Mouse (Mus musculus) brain, embryonic 14.5 days (tissue): Measurements from ENCODE around the gene Pigw. TPM values are rescaled to one million over a fixed set of nuclear protein-coding genes. Genes with fewer than 3 reads are reported as not detected.
"Not testable (repeated sequence)": the region's sequence is repeated elsewhere in the genome, so short reads cannot be mapped to it uniquely, and the experiment has no call there.

Source experiments
- DNase-seq: peaks from one replicate; pipeline ENCODE4 v3.0.0-alpha.2; 2011; ENCODE audit warnings: low read depth
- CTCF ChIP-seq: fragments of 200-500 bp; IDR thresholded peaks from 2 replicates; pipeline ENCODE4 v1.5.1; 2012; ENCODE audit warnings: inconsistent platforms, mild to moderate bottlenecking, moderate library complexity, borderline replicate concordance; ENCODE audit not compliant: insufficient read depth, insufficient read length; ENCODE audit errors: extremely low read depth
- POLR2A ChIP-seq: fragments of 200-500 bp; IDR thresholded peaks from 2 replicates; pipeline ENCODE4 v1.6.1; 2012; ENCODE audit warnings: mild to moderate bottlenecking, inconsistent platforms, borderline replicate concordance; ENCODE audit not compliant: poor library complexity, insufficient read depth, insufficient read length, severe bottlenecking; ENCODE audit errors: extremely low read depth
- polyA plus RNA-seq: library from polyadenylated mRNA; depleted of rRNA; stranded (reverse); fragments of >200 nt; gene quantifications from 2 replicates; pipeline ENCODE4 v1.2.3, GENCODE M21; 2012

Pigw gene
- polyA plus RNA-seq, 1 experiment: 5.3 TPM

DNA sequence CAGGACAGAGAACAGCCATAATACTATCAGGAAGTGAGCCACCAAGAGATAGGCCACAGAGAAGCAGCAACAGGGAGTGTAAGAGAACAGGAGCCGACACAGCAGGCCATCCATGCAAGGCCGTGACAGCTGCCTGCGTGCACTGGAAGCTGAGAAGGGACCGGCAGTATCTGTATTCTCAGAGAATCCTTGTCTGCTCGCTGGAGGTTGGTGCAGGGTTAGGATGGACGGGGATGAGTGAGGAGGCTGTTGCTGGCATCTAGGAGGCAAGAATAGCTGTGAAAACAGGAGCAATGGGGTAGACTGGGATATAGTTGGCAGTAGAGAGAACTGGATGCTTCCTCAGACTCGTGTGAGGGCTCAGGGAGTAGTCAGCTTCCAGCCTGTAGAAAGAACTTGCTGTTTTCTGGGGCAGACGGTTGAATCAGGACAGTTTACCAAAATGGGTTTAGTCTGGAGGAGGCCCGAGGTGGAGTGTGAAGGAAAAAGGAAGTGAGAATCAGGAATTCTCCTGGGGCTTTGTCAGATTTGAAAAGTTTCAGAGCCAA lies 24.6 kb upstream of the Pigw start:
- no peak for DNase-seq
- TF ChIP-seq CTCF (no peak), POLR2A (no peak)

DNA sequence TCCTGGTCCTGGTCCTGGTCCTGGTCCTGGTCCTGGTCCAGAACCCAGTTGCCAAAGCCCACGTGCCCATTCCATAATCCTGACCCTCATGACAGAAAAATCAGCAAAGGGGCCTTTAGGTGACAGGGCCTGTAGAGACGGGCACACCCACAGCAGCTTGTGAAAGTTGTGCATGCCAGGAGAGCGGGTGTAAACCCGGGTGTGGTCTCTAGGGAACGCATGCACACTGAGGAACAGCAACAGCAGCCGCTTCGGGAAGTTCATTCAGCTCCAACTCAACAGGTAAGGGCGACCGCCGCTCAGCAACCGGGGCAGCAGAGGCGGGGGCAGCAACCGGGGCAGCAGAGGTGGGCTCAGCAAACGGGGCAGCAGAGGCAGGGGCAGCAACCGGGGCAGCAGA lies 13.0 kb upstream of the Pigw start:
- no peak for TF ChIP-seq CTCF
- TF ChIP-seq POLR2A: no peak
- DNase-seq: no peak

DNA sequence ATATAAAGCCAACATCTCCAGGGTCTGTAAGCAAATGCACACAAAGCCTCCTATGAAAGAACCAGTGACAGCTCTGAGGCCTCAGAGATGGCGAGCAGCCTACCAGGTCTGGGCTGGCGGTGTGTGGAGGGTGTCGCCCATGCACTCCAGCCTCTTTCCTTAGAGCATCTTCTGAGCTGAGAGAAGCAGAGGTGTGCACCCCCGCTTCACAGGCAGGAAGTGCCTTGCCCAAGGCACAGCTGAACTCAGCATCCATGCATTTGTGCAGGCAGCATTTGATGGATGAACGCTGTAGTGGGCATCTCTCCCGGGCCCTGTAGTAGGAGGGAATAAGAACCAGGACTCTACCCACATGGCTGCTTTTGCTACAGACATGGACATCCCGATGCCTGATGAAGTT lies 11.6 kb upstream of the Pigw start:
- no peak for DNase-seq
- TF ChIP-seq CTCF (no peak), POLR2A (no peak)

DNA sequence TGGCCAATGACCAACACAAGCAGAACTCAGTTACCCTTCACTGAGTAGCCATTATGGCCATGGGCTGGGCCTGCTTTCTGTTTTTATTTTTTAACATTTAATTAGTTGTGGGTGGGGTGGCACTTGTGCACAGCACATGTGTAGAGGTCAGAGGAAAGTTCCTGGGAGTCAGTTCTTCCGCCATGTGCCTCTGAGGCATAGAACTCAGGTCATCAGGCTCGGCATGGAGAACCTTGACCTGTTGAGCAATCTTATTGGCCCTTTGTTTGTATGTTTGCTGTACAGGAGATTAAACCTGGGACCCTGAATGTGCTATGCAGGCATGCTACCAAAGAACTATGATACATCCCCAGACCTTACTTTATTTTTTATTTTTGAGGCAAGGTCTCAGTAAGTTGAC lies 9.4 kb upstream of the Pigw start:
- TF ChIP-seq POLR2A (no peak), CTCF (no peak)
- DNase-seq: no peak

DNA sequence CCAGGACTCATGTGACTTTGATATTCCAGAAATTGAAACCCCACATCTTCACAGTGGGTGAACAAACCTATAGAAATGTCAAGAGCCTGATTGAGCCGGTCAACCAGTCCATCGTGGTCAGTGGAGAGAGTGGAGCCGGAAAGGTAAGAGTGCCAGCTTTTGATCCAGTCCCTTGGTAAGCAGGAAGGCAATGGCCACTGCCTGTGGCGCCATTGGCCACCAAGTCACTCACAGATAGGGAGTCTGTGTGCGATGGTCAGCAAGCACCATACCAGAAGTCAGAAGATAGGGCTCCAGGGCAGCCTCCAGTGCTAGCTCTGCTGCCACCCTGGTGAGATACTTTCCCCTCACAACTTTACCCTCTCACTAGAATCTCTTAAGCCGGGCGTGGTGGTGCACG lies 7.9 kb upstream of the Pigw start:
- TF ChIP-seq POLR2A (no peak), CTCF (no peak)
- no peak for DNase-seq

DNA sequence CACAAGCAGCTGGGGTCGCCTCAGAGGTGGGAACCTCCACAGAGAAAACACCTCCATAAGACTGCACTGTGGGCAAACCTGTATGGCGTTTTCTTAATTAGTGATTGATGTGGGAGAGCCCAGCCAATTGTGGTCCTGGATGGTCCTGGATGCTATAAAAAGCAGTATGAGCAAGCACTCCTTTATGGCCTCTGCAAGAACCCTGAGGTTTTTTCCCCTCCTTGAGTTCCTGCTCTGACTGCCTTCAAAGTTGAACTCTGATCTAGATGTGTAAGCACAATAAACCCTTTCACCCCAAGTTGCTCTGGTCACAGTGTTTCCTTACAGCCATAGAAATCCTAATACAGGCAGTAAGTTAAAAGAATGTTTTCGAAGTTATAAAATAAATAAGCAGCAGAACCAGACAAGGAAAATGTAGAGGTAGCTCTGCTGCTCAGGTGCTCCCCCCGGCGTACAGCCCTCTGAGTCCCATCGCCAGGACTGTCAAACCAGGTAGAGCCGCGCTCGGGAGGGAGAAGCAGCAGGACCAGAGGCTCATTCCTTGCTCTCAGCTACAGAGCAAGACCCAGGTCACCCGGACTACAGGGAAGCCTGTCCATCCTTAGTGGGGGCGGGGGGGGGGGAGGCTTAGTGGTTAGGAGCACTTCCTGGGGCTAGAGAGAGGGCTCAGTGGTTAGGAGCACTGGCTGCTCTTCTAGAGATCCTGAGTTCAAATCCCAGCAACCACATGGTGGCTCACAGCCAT lies 6.9 kb upstream of the Pigw start:
- TF ChIP-seq CTCF: no peak
- no peak for TF ChIP-seq POLR2A
- DNase-seq: no peak

DNA sequence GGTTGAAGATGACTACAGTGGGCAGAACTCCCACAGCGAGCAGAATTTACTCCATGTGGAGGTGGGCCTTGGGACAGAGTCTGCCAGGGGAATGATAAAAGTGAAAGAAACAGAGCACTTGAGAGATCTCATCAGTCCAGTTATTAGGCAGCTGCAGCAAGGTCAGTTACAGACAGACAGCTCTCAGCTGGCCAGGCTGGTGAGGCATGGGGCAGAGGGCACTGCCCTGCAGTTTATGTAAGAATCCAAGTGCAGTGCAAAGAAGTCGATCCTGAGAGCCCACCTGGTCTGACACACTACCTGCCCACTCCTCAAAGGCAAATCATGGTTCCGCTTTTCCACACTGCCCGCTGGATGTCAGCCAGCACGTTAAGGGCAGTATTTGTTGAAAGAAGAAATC lies 6.2 kb upstream of the Pigw start:
- DNase-seq: no peak
- TF ChIP-seq POLR2A (no peak), CTCF (no peak)

DNA sequence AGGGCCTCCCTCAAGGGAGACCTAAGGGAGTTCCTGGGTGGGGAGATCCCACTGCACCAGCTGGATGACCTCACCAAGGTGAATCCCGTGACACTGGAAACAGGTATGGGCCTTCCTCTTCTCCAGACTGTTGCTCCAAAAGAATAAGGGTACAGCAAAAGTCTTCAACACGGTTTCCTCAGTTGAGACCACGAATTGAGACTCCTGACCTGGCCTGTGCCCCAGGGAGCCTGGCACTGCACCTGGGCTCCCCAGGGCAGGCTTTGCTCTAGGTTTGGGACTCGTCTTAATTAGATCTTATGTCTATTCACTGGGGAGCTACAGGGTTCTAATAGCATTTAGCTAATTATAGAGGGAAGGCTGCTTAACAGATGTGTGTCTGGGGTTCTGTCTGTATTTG lies 5.2 kb upstream of the Pigw start:
- no peak for DNase-seq
- TF ChIP-seq POLR2A (no peak), CTCF (no peak)

DNA sequence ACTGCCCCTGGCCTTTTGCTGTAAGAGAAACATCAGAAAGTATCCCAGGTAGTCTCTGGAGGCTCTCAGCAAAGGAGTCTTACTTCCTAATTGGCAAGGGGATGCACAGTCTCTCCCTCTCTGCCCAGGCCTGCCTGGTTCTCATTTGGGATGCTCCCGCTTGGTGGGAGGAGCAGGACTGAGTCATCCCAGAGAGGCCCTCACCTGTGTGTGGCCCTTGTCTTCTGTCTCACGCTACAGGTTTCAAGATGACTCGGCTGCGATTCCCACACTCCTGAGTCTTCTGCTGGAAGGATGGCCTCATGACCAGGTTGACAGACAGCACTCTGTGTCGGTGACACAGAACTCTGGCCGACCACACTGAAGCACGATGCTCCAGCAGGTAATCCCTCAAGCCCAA lies 2.3 kb upstream of the Pigw start:
- no peak for DNase-seq
- TF ChIP-seq CTCF: no peak
- TF ChIP-seq POLR2A: no peak

DNA sequence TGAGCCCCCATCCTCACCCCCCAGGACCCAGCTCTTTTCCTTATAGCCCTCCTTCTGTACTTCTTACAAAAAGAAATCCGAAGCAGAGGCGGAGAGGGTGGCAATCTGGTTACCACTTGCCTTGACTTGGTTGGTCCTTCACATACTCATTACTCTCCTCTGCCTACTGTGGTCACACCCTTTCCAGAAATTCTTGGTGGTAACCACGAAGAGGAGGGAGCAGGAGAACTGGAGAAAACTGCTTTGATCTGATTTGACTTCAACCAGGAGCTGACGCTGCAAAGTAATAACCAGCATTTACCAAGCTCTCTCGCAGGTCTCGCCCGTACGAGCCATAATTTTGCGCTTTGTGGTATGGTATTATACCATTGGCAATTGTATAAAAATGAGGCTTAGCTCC lies 886 bp upstream of the Pigw start:
- TF ChIP-seq CTCF (no peak), POLR2A (no peak)
- DNase-seq: no peak

DNA sequence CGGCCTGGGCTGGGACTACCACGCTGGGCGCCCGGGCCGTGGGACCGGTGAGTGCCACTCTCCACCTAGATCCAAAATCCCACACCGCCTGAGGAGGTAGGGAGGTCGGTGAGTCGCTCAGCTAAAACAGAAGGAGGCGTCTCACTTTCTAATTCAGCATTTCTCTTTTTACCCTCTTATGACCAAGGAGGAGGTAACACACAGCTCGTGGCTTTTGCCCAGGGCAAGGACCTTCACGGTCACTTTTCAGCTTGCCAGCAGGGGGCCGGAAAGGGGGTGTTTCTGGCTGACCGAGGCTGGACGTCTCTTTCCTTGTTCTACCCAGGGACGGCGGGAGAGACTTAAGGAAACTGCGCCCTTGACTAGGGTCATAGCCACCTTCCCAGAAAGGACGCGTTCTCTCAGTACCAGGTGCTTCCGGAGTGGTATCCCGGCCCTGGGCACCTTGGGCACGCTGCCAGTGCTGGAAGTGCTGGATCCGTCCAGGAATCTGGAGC lies 428 bp upstream of the Pigw start:
- DNase-seq: no peak
- TF ChIP-seq CTCF: peak; percentile 38; the same call in 1 of the 2 replicates
- TF ChIP-seq POLR2A: no peak

DNA sequence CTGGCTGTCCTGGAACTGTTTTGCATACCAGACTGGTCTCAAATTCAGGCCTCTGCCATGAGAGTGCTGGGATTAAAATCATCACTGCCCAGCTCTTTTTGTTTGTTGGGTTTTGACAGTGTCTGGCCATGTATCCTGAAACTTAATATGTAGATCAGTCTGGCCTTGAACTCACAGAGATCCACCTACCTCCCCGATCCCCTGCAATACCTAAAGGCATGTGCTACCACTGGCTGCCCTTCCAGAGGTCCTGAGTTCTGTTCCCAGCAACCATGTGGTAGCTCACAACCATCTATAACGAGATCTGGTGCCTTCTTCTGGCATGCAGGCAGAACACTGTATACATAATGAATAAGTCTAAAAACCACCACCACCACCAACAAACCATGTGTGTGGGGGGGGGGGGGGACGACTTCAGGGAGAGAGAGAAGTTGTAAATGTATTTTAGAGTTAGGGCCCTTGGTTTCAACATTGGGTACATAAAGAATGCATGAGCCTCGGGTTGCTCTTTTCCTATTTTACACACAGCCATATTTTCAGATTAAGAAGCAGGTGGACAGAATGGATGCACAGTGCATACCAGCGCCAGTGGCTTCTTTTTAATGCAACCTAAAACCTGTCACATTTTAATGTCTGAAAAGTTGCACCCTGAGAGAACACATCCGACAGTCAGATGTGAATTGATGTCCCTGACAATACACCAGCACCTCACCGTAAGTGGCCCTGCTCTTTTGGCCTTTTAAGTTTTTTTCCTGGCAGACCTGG lies 896 bp downstream of the Pigw start:
- TF ChIP-seq POLR2A: no peak
- no peak for TF ChIP-seq CTCF
- peak; percentile 1 for DNase-seq

DNA sequence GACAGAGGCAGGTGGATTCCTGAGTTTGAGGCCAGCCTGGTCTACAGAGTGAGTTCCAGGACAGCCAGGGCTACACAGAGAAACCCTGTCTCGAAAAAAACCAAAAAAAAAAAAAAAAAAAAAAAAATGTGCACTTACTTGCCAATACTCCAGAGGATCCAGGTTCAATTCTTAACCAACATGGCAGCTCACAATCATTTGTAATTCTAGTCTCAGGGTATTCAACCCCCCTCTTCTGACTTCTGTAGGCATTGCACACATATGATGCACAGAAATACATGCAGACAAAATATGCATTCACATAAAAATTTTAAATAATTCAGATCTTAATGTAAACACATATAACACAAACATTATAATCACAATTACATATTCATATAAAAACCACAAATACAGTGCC lies 4.1 kb downstream of the Pigw start:
- DNase-seq: not testable (repeated sequence)
